Mouse (Mus musculus): ENCODE measurements at regions not wholly inside any gene's neighbourhood (a gene's known extent, or its start where the extent isn't known, plus 50 kb on each side); places are given as distances from the start of the nearest gene placed in this dataset.

GRCm38 (mm10) chr5:148750002-148750734, 179.0 kb downstream of the Katnal1 start:
- no peak for TF ChIP-seq POLR2A (IDR thresholded peaks at IDR 0.05; ENCODE audit: low read depth, low read length)
- TF ChIP-seq CTCF (IDR thresholded peaks at IDR 0.05; ENCODE audit: borderline replicate concordance, insufficient read depth, low read length), result no peak

All from embryonic fibroblast, embryonic 13.5 days (primary cell).